Mouse (Mus musculus): ENCODE results near the gene Arntl. TPM values are rescaled to one million over a fixed set of nuclear protein-coding genes. Genes with fewer than 3 reads are reported as not detected.

Arntl gene
- polyA plus RNA-seq (2014; fragmentation: Nextera tagmentation; extraction: Ambion mirVana), result 8.6 and 9.0 TPM in 2 replicates

DNA sequence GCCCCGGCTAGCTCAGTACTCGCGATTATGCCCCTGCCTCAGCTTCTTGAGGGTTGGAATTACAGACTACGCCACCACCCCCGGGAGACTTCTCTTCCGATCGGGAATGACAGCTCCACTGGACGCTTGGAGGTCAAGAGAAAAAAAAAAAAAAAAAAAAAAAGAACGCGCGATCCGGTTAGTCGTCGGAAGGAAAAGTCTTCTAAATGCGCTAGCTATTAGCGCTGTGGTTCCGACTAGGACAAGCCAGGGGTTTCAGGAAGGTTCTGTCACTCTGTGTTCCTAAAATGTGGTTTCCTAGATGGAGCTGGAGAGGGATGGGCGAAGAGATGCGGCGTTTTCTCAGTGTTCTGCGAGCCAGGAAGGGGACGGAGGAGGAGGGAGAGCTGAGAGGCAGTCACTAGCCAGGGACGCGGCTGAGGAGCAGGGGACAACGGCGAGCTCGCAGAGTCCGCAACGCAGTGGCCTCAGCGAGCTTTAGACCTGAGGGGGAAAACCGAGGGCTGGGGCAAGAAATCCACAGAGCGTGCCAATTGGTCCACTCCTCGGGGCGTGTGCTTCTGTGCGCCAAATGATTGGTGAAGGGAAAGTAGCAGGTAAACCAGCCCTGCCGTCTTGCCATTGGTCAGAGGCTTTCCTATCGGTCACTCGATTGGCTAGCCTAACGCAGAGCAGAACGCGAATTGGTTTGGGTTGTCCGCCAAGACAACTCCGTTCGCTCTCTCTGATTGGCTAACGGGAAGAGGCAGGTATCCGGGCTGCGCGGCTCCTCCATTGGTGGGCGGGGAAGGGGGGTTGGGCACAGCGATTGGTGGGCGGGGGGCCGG, at the start of gene Arntl:
Arntl (plus strand) TSS at position 822 of the 827 bp plus-strand sequence.
- Histone ChIP-seq H3K9me3 (ENCODE audit: control insufficient read depth, low read length) (no peaks in the 10 kb centered on the region), H3K27ac (replicated peaks; ENCODE audit: low read depth, low read length) (no peak within 1 kb of the TSS; the same call in 1 of the 2 replicates), H3K4me3 (ENCODE audit: low read depth, low read length) (peak within 1 kb of the TSS; percentile 73), H3K27me3 (ENCODE audit: control insufficient read depth, insufficient read depth, low read length) (peaks cover 42% of the 10 kb centered on the region), H3K4me2 (ENCODE audit: low read depth, severe bottlenecking) (peak within 1 kb of the TSS; percentile 83), H3K4me1 (ENCODE audit: control insufficient read depth, insufficient read depth, low read length) (peaks cover 4% of the 10 kb centered on the region; the same call in 1 of the 2 replicates), H3K36me3 (ENCODE audit: control insufficient read depth, insufficient read depth, low read length) (no peaks in the 10 kb centered on the region), H3K9ac (ENCODE audit: low read length) (peak within 1 kb of the TSS; percentile 55)
- WGBS, result under 1% methylated on average over 52 of the region's 52 CpGs
- ATAC-seq (ENCODE audit: insufficient number of reproducible peaks, low FRiP score, low TSS enrichment, low read depth) (peak; percentile 99), DNase-seq (ENCODE audit: low spot score) (peak; percentile 96)

DNA sequence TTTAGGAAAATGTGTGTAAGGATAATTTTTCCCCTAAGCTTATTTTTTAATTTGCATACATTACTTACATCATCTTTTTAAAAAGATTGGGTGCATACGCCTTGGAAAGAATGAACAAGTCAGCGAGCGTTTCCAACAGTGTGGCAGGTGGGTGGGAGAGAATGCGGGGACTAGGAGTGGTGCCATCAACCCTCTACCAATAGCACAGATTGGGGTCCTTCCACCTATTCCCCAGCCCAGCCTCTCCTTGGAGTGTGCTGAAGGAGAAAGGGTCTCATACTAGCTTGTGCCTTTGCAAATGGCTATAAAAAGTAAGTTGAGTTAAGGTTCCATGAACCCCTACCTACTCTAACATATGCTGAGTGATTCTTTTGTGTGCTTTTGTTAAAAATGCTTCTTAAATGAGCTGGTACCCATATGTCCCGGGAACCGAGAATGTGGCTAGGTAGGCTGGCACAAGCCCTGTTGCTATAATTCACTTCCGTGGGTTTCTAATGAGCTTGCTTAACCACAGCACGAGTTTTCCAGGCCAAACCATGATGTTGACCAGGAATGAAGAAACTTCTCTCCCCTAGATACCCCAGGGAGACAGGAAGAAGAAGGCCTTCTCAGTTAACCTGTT, 46.1 kb upstream of the Arntl start:
- H3K27ac ChIP-seq (replicated peaks; ENCODE audit: low read depth, low read length), result no peak overlapping the region
- no peaks in the 10 kb centered on the region for H3K9me3 ChIP-seq (ENCODE audit: control insufficient read depth, low read length)
- no peak overlapping the region for H3K4me3 ChIP-seq (ENCODE audit: low read depth, low read length)
- ATAC-seq (ENCODE audit: insufficient number of reproducible peaks, low FRiP score, low TSS enrichment, low read depth), result no peak
- no peaks in the 10 kb centered on the region for H3K4me1 ChIP-seq (ENCODE audit: control insufficient read depth, insufficient read depth, low read length)
- no peak overlapping the region for H3K4me2 ChIP-seq (ENCODE audit: low read depth, severe bottlenecking)
- DNase-seq (ENCODE audit: low spot score), result no peak
- no peaks in the 10 kb centered on the region for H3K27me3 ChIP-seq (ENCODE audit: control insufficient read depth, insufficient read depth, low read length)
- H3K9ac ChIP-seq (ENCODE audit: low read length), result no peak overlapping the region
- H3K36me3 ChIP-seq (ENCODE audit: control insufficient read depth, insufficient read depth, low read length), result no peaks in the 10 kb centered on the region
- 87% methylated on average over 8 of the region's 8 CpGs for WGBS

DNA sequence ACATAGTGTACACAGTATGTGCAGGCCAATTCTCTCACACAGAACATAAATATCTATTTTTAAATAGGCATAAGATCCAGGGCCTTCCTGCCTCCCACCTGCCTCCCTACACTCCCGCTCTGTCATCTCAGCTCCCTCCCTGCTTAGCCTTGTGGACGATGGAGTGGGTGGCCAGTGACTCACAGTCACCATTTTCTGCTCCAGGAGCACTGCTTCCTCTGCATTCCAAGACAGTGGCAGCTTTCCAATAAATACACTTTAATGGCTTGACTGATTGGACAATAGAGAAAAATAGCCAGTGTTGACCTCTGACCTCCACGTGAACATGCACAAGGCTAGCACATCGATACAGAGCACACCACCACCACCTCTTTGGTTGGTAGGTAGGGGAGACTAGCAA, 42.5 kb upstream of the Arntl start:
- no peaks in the 10 kb centered on the region for H3K36me3 ChIP-seq (ENCODE audit: control insufficient read depth, insufficient read depth, low read length)
- H3K9me3 ChIP-seq (ENCODE audit: control insufficient read depth, low read length), result no peaks in the 10 kb centered on the region
- DNase-seq (ENCODE audit: low spot score) (no peak), ATAC-seq (ENCODE audit: insufficient number of reproducible peaks, low FRiP score, low TSS enrichment, low read depth) (no peak)
- no peak overlapping the region for H3K4me3 ChIP-seq (ENCODE audit: low read depth, low read length)
- 71% methylated on average over 4 of the region's 4 CpGs for WGBS
- H3K4me1 ChIP-seq (ENCODE audit: control insufficient read depth, insufficient read depth, low read length), result no peaks in the 10 kb centered on the region
- H3K9ac ChIP-seq (ENCODE audit: low read length), result no peak overlapping the region
- H3K27ac ChIP-seq (replicated peaks; ENCODE audit: low read depth, low read length), result no peak overlapping the region
- H3K4me2 ChIP-seq (ENCODE audit: low read depth, severe bottlenecking), result no peak overlapping the region
- H3K27me3 ChIP-seq (ENCODE audit: control insufficient read depth, insufficient read depth, low read length), result no peaks in the 10 kb centered on the region

DNA sequence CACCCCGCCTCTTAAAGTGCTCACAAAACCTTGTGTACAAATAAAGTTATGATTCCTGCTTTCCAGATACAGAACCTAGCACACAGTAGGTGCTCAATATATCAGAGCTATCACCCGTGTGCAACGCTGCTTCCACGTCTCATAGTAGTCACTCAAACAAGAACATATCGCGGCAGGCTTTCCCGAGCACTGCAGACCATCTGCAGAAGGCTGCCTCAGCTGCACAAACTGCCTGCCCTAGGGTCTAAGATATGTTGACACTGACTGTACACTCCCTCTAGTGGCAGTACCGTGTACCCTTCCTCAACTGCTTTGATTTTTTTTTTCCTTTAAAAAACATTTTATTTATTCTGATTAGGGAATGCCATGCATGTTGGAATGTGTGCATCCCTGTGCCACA, 40.2 kb upstream of the Arntl start:
- DNase-seq (ENCODE audit: low spot score) (peak; percentile 62), ATAC-seq (ENCODE audit: insufficient number of reproducible peaks, low FRiP score, low TSS enrichment, low read depth) (no peak)
- Histone ChIP-seq H3K4me1 (ENCODE audit: control insufficient read depth, insufficient read depth, low read length) (no peaks in the 10 kb centered on the region), H3K36me3 (ENCODE audit: control insufficient read depth, insufficient read depth, low read length) (no peaks in the 10 kb centered on the region), H3K9ac (ENCODE audit: low read length) (no peak overlapping the region), H3K27ac (replicated peaks; ENCODE audit: low read depth, low read length) (no peak overlapping the region), H3K4me3 (ENCODE audit: low read depth, low read length) (no peak overlapping the region), H3K27me3 (ENCODE audit: control insufficient read depth, insufficient read depth, low read length) (no peaks in the 10 kb centered on the region), H3K4me2 (ENCODE audit: low read depth, severe bottlenecking) (no peak overlapping the region), H3K9me3 (ENCODE audit: control insufficient read depth, low read length) (no peaks in the 10 kb centered on the region)
- WGBS, result 51% methylated on average over 8 of the region's 8 CpGs

DNA sequence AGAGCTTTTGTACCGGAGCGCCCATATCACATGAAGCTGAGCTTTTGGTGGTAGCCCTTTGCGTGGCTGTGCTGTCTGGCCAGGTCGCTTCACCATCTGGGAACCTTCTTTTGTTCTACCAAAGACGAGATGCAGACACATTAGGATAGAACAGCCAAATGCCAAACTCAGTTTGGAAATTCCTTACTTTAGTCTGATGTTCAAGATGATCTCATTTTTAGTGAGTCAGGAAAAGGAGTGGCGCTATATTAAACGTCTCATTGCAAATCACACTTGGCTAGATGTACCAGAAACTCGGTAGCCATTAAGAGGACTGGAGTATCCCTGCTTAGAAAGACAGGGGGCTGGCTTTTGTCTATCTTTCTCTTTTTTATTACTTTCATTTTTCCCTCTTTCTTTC, 38.7 kb upstream of the Arntl start:
- Histone ChIP-seq H3K9me3 (ENCODE audit: control insufficient read depth, low read length) (no peaks in the 10 kb centered on the region), H3K36me3 (ENCODE audit: control insufficient read depth, insufficient read depth, low read length) (no peaks in the 10 kb centered on the region), H3K27ac (replicated peaks; ENCODE audit: low read depth, low read length) (no peak overlapping the region), H3K4me2 (ENCODE audit: low read depth, severe bottlenecking) (no peak overlapping the region), H3K4me1 (ENCODE audit: control insufficient read depth, insufficient read depth, low read length) (no peaks in the 10 kb centered on the region), H3K9ac (ENCODE audit: low read length) (no peak overlapping the region), H3K4me3 (ENCODE audit: low read depth, low read length) (no peak overlapping the region), H3K27me3 (ENCODE audit: control insufficient read depth, insufficient read depth, low read length) (no peaks in the 10 kb centered on the region)
- DNase-seq (ENCODE audit: low spot score) (no peak), ATAC-seq (ENCODE audit: insufficient number of reproducible peaks, low FRiP score, low TSS enrichment, low read depth) (no peak)
- WGBS, result 87% methylated on average over 8 of the region's 8 CpGs

DNA sequence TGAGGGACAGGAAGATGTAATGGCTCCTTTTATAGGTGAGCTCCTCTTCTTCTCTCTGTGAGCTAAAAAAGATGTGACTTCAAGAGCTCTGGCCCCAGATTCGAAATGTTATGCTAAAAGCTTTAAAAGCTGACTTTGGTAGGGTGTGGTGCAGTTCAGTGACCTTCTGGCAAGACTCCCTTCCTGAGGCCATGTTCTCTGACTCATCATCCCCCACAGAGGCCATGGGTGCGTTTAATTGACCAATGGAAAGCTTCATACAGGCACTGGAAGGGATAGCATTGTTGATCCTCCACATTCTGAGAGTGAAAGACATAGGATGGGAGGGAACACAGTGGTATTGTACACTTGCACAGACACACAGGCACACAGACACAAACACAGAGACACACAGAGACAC, 34.8 kb upstream of the Arntl start:
- ATAC-seq (ENCODE audit: insufficient number of reproducible peaks, low FRiP score, low TSS enrichment, low read depth), result no peak

DNA sequence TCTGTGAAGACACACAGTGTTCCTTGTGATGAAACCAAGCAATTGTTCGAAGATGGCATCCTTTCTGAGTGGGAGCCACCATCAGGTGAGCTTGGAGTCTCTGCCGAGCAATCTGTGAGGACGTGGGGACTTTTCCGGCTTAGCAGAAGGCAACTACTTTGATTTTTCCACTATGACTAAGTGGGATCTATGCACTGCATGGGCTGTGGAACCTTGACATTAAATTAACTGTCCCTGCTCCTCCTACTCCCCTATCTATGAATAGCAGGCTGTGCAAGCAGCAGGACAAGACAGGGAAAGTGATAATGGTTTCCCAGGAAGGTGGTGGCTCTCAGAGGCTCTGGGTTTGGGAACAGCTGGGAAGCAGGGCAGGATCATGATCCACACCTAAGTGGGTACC, 31.8 kb upstream of the Arntl start:
- ATAC-seq (ENCODE audit: insufficient number of reproducible peaks, low FRiP score, low TSS enrichment, low read depth), result no peak
- no peaks in the 10 kb centered on the region for H3K4me1 ChIP-seq (ENCODE audit: control insufficient read depth, insufficient read depth, low read length)
- H3K9me3 ChIP-seq (ENCODE audit: control insufficient read depth, low read length), result no peaks in the 10 kb centered on the region
- H3K27me3 ChIP-seq (ENCODE audit: control insufficient read depth, insufficient read depth, low read length), result no peaks in the 10 kb centered on the region
- no peak overlapping the region for H3K4me3 ChIP-seq (ENCODE audit: low read depth, low read length)
- H3K36me3 ChIP-seq (ENCODE audit: control insufficient read depth, insufficient read depth, low read length), result no peaks in the 10 kb centered on the region
- DNase-seq (ENCODE audit: low spot score), result no peak
- H3K4me2 ChIP-seq (ENCODE audit: low read depth, severe bottlenecking), result no peak overlapping the region
- no peak overlapping the region for H3K27ac ChIP-seq (replicated peaks; ENCODE audit: low read depth, low read length)
- 87% methylated on average over 4 of the region's 4 CpGs for WGBS
- no peak overlapping the region for H3K9ac ChIP-seq (ENCODE audit: low read length)

More for the DNA sequence above, 34.8 kb upstream of the Arntl start:
- DNase-seq (ENCODE audit: low spot score), result no peak
- H3K9ac ChIP-seq (ENCODE audit: low read length), result no peak overlapping the region
- no peaks in the 10 kb centered on the region for H3K27me3 ChIP-seq (ENCODE audit: control insufficient read depth, insufficient read depth, low read length)
- no peaks in the 10 kb centered on the region for H3K9me3 ChIP-seq (ENCODE audit: control insufficient read depth, low read length)
- no peak overlapping the region for H3K4me2 ChIP-seq (ENCODE audit: low read depth, severe bottlenecking)
- H3K4me3 ChIP-seq (ENCODE audit: low read depth, low read length), result no peak overlapping the region
- no peaks in the 10 kb centered on the region for H3K36me3 ChIP-seq (ENCODE audit: control insufficient read depth, insufficient read depth, low read length)
- no peaks in the 10 kb centered on the region for H3K4me1 ChIP-seq (ENCODE audit: control insufficient read depth, insufficient read depth, low read length)
- H3K27ac ChIP-seq (replicated peaks; ENCODE audit: low read depth, low read length), result no peak overlapping the region
- WGBS, result 63% methylated on average over 2 of the region's 2 CpGs

DNA sequence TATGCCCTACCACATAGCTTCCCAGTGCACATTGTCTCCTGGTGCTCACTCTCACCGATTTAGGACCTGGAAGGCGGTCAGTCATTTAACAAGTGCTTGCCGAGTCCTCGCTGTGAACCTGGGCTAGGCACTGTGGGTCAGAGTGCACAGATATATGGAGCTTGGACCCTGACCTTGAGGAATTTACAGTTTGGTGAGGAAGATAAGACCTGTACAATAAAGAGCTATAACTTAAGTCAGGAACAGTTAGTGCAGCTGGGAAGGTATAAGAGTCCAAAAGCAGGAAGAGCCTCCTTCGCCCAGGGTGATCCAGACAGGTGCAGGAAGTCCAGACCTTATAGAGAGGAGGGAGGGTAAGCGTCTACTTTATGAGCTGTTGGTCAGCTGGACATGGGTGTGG, 29.2 kb upstream of the Arntl start:
- Histone ChIP-seq H3K9ac (ENCODE audit: low read length) (no peak overlapping the region), H3K4me3 (ENCODE audit: low read depth, low read length) (no peak overlapping the region), H3K9me3 (ENCODE audit: control insufficient read depth, low read length) (no peaks in the 10 kb centered on the region), H3K4me2 (ENCODE audit: low read depth, severe bottlenecking) (no peak overlapping the region), H3K36me3 (ENCODE audit: control insufficient read depth, insufficient read depth, low read length) (no peaks in the 10 kb centered on the region), H3K27me3 (ENCODE audit: control insufficient read depth, insufficient read depth, low read length) (no peaks in the 10 kb centered on the region), H3K4me1 (ENCODE audit: control insufficient read depth, insufficient read depth, low read length) (no peaks in the 10 kb centered on the region), H3K27ac (replicated peaks; ENCODE audit: low read depth, low read length) (no peak overlapping the region)
- WGBS, result 89% methylated on average over 6 of the region's 6 CpGs
- ATAC-seq (ENCODE audit: insufficient number of reproducible peaks, low FRiP score, low TSS enrichment, low read depth), result no peak
- no peak for DNase-seq (ENCODE audit: low spot score)

Measured in limb, embryonic 11.5 days (tissue).